Mouse (Mus musculus) ES-Bruce4 (cell line): Measurements from ENCODE around the gene Cdh12. TPM values are rescaled to one million over a fixed set of nuclear protein-coding genes. Genes with fewer than 3 reads are reported as not detected.

ENCODE experiments used
- H3K27ac ChIP-seq: 2 replicates; pipeline ENCODE4 v1.5.1; 2012; ENCODE audit warnings: low read length, inconsistent platforms; ENCODE audit not compliant: insufficient read depth
- H3K27me3 ChIP-seq: 2 replicates; pipeline ENCODE4 v1.6.1; 2012; ENCODE audit warnings: mild to moderate bottlenecking, low read length, inconsistent platforms; ENCODE audit not compliant: control insufficient read depth, poor library complexity, insufficient read depth, severe bottlenecking
- H3K36me3 ChIP-seq: 2 replicates; pipeline ENCODE4 v1.6.1; 2012; ENCODE audit warnings: inconsistent platforms, mild to moderate bottlenecking, low read length, moderate library complexity; ENCODE audit not compliant: control insufficient read depth, poor library complexity, insufficient read depth, severe bottlenecking
- H3K4me1 ChIP-seq: one replicate; pipeline ENCODE4 v1.8.1; 2011; ENCODE audit warnings: low read length; ENCODE audit not compliant: control insufficient read depth, insufficient read depth
- H3K4me3 ChIP-seq: 2 replicates; pipeline ENCODE4 v1.5.1; 2011; ENCODE audit warnings: low read depth, mild to moderate bottlenecking, low read length
- H3K9ac ChIP-seq: 2 replicates; pipeline ENCODE4 v1.6.1; 2012; ENCODE audit warnings: low read depth, mild to moderate bottlenecking, inconsistent platforms; ENCODE audit not compliant: poor library complexity, severe bottlenecking
- H3K9me3 ChIP-seq: replicated peaks from 2 replicates; pipeline ENCODE4 v1.6.1; 2012; ENCODE audit warnings: mild to moderate bottlenecking, low read length, inconsistent platforms; ENCODE audit not compliant: control insufficient read depth, poor library complexity, insufficient read depth, severe bottlenecking
- CTCF ChIP-seq: IDR thresholded peaks from one replicate; pipeline ENCODE4 v1.8.1; 2011; ENCODE audit warnings: low read depth, low read length
- EP300 ChIP-seq: IDR thresholded peaks from 2 replicates; pipeline ENCODE4 v1.6.1; 2011; ENCODE audit warnings: low read depth, low read length; ENCODE audit not compliant: insufficient read depth
- POLR2A ChIP-seq: IDR thresholded peaks from one replicate; pipeline ENCODE4 v1.8.1; 2011; ENCODE audit warnings: low read length; ENCODE audit not compliant: insufficient read depth
- polyA plus RNA-seq: library from polyadenylated mRNA; stranded (reverse); fragments of >200 nt; gene quantifications from 2 replicates; pipeline ENCODE4 v1.2.4, GENCODE M21; 2011; ENCODE audit warnings: low read depth; ENCODE audit not compliant: missing spikeins, insufficient read depth, insufficient read length

The Cdh12 gene
- polyA plus RNA-seq, 1 experiment: not detected

DNA sequence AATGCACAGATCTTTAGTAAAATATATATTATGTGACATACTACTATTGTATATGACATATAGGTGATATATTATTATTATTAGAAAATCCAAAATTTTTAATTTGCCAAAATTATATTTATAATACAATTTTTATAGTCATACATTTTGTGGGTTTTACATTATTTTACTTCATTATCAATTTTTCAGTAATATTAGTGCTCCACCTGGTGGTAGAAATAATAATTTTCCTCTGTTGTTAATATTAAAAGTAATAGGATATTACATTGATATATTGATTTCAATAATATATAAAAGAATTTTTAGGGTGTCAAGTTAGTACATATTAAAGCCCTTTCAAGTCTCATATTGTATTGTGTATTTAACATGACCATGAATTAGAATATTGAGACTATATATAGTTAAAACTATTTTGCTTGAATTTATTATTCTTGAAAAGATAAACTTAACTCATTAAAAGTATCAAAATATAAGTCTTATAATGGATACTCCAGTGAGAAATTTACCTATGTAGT, 1070.3 kb downstream of the Cdh12 start:
- Histone ChIP-seq H3K27ac (no peak overlapping the region), H3K4me3 (no peak overlapping the region), H3K9me3 (no peaks in the 10 kb centered on the region), H3K9ac (no peak overlapping the region), H3K36me3 (no peaks in the 10 kb centered on the region), H3K4me1 (no peaks in the 10 kb centered on the region), H3K27me3 (no peaks in the 10 kb centered on the region)
- TF ChIP-seq POLR2A (no peak), EP300 (no peak), CTCF (no peak)

DNA sequence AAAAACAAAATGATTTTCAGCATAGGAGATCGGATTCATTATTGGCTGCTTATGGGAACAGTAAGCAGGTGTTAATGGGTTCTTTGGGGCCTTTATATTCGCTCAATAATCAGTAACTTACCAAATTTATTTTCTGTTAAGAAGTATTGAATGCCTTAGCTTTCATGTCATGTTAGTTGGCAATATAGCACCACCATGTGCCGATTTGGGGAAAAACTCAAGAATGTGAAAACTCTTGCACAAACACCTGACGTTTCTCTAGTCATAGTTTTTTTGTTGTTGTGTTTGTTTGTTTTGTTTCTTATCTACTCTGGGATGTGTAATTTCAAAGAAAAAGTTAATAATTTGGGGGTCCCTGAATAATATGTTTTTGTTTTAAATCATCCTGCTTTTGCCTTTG, 1081.7 kb downstream of the Cdh12 start:
- Histone ChIP-seq H3K36me3 (no peaks in the 10 kb centered on the region), H3K27me3 (no peaks in the 10 kb centered on the region), H3K4me3 (no peak overlapping the region), H3K9me3 (no peaks in the 10 kb centered on the region), H3K4me1 (no peaks in the 10 kb centered on the region), H3K27ac (no peak overlapping the region), H3K9ac (no peak overlapping the region)
- TF ChIP-seq POLR2A (no peak), EP300 (no peak), CTCF (no peak)

DNA sequence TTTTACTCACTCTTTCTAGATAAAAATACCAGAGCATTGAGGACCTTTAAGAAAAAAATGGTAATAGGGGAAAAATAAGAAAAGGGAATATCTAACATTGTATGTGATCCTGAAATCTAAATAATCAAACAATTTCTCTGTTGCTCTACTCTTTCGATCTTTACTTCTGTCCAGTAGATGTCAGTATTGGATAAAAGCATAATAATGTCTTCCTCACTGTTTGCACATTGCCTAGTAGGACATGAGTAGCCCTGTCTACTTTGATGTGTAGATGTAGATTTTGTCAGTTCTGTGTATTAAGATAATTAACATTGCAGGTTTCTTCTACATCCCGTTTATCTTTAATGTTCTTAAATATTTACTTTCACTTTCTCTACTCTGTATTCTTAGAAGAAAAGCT, 1087.8 kb downstream of the Cdh12 start:
- Histone ChIP-seq H3K4me3 (no peak overlapping the region), H3K36me3 (no peaks in the 10 kb centered on the region), H3K9me3 (no peaks in the 10 kb centered on the region), H3K27me3 (no peaks in the 10 kb centered on the region; the same call in 1 of the 2 replicates), H3K9ac (no peak overlapping the region), H3K4me1 (no peaks in the 10 kb centered on the region), H3K27ac (no peak overlapping the region)
- TF ChIP-seq CTCF: no peak
- no peak for TF ChIP-seq POLR2A

DNA sequence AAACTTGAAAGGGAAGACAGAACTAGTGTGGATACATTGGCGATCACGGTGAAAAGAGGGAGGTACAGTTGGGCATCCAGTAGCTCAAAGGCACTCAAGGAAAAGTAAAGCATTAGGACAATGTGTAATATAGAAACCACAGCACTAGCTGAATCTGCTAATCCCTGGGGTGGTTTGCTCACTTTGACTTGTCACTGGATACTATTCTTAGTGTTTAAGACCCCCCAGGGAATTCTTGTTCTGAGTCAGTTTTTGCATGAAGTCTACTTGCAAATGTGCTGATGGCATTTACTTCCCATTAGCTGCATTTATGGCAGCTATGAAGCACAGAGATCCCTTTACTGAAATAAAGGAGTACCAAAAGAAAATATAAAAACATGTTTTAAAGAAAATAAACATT, 1095.7 kb downstream of the Cdh12 start:
- Histone ChIP-seq H3K36me3 (no peaks in the 10 kb centered on the region), H3K4me3 (no peak overlapping the region), H3K27me3 (no peaks in the 10 kb centered on the region; the same call in 1 of the 2 replicates), H3K4me1 (no peaks in the 10 kb centered on the region), H3K9me3 (no peaks in the 10 kb centered on the region), H3K9ac (no peak overlapping the region), H3K27ac (no peak overlapping the region)
- TF ChIP-seq CTCF (no peak), POLR2A (no peak), EP300 (no peak)

DNA sequence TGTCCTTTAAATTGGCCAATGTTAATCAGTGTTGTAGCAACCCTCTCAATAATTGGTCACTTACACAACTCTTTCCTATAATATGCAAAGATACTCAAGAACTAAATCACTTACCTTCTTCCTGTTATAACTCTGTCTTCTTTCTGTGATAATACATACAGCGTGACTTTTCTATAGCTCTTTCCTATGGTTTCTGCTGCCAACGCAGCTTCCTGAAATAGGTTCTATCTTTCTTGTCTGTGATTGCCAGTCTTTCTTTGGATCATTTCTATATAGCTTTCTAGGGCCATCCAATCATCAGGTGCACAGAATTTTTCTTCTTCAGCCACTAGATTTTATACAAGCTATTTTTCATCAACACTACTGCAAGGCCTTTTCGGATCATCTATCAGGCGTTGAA, 1106.9 kb downstream of the Cdh12 start:
- Histone ChIP-seq H3K9me3 (no peaks in the 10 kb centered on the region), H3K36me3 (no peaks in the 10 kb centered on the region), H3K27me3 (no peaks in the 10 kb centered on the region), H3K4me1 (no peaks in the 10 kb centered on the region), H3K27ac (no peak overlapping the region), H3K9ac (no peak overlapping the region), H3K4me3 (no peak overlapping the region)
- TF ChIP-seq CTCF (no peak), EP300 (no peak), POLR2A (no peak)

DNA sequence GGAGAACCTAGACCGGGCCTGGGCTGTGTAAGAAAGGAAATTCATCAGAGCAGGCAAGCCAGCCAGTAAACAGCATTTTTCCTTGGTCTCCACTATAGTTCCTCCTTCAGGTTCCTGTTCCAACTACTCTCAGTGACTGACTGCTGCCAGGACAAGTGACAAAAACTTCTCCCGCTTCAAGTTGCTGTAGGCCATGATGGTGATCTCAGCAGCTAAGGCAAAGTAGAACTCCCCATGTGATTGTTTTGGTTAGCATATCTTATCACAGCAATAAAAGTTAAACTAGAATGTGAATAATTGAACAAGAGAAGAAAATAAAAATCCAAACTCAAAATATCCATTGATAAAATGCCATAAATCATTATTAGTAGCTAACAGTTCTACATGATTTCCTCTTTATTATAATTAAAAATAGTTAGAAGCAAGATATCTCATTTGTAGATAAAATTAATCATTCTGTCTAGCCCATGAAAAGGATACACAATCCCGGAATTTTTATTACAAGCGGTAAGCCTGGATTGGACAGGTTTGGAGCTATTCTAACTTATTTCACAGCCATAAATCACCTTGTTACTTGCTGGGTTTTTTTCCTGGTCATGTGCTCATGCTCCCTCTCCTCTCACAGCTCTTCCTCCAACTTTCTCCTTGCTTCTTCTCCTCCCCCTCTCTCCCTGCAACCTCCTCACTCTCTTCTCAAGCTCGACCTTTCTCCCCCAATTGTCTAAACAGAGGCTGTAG, 1117.4 kb downstream of the Cdh12 start:
- H3K9me3 ChIP-seq: no peaks in the 10 kb centered on the region
- H3K27me3 ChIP-seq: no peaks in the 10 kb centered on the region
- H3K27ac ChIP-seq: no peak overlapping the region
- H3K4me1 ChIP-seq: no peaks in the 10 kb centered on the region
- H3K9ac ChIP-seq: no peak overlapping the region
- TF ChIP-seq EP300 (no peak), POLR2A (no peak)
- H3K4me3 ChIP-seq: no peak overlapping the region
- H3K36me3 ChIP-seq: no peaks in the 10 kb centered on the region
